Mouse (Mus musculus) thymus, postnatal 25 days (tissue): ENCODE measurements around the gene Tctex1d2.

Experiments
- DNase-seq: peaks from one replicate; pipeline ENCODE4 v3.0.0; 2022

The Tctex1d2 gene

DNA sequence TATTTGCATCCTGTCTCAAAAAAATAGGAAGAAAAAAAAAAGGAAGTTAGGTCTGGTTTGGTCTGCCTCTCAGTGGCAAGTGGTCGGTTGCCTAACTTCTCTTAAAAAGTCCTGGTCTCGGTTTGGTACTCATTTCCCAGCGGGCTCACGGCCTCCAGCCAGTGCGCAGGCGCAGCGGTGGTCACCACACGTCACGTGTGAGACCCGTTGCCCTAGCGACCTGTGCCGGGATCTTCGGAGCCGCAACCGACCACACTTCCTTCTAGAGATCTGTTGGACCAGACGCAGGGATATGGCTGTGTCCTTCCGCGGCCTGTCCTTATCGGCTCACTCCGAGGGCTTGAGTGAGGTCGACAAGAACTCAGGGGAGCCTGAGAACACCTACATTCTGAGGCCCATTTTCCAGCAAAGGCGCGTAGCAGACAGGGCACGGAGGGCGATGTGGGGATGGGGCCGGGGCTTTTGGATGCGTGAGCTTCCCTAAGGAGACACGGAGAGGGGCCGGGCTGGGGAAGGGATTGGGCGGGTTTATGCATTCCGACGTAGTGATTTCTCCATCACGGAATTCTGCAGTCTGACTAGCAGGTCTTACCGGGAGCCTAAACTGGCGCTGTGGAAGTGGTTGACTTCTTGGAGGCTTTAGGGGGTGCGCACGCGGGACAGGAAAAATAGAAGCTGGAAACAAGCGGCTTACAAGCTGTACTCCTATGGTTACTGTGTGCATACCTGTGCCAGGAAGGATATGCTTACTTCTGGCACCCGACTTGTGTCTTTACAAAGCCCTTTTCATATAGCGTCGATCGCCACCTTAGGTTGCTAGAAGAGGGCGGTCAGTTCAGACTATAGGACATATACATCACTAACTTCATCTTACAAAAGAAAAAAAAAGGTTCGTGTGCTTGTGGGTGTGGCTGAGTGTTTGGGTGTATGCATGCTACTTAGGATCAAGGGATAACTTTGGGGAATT lies at the start of gene Tctex1d2:
TSS of gene Tctex1d2 (plus strand) at position 186 of the 967 bp plus-strand sequence.
- DNase-seq: peak; percentile 88

DNA sequence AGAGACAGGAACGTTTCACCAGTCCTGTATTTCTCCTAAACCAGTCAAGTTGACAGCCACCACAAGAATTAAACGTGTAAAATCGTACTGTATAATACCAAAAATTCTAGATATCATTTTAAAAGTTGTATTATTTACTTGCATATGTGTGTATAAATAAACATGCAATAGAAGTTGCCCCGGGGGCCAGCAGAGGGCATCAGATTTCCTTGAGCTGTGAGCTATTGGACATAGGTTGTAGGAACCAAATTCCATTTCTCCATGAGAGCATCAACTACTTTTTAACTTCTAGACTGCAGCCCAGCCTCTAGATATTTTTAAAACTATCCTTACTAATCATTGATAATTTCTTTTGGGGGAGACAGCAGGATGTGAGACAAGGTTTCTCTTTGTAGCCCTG lies 48.2 kb upstream of the Tctex1d2 start:
- DNase-seq: peak; percentile 39

GRCm38 (mm10) chr16:32379575-32379974 lies 39.9 kb upstream of the Tctex1d2 start:
- no peak for DNase-seq

DNA sequence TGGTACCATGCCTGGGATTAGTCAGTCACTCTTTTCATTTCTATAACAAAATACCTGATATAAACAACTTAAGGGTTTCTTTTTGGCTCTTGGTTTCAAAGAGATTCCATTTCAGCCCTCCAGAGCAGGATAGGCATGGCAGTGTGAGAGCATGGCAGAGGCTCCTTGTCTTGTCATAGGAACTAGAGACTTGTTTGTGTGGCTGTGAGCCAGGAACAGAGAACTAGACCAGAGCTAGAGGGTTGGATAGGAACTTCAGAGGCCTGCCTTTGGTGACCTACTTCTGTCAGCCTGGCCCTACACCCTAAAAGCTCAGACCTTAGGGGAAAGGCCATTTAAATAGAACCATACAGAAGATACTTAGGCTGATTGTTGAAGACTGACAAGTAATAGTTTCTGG lies 36.6 kb upstream of the Tctex1d2 start:
- no peak for DNase-seq

GRCm38 (mm10) chr16:32384885-32385284 lies 34.6 kb upstream of the Tctex1d2 start:
- no peak for DNase-seq

- no peak for DNase-seq
These were observed 32.7 kb upstream of the Tctex1d2 start for GRCm38 (mm10) chr16:32386826-32387225.

DNA sequence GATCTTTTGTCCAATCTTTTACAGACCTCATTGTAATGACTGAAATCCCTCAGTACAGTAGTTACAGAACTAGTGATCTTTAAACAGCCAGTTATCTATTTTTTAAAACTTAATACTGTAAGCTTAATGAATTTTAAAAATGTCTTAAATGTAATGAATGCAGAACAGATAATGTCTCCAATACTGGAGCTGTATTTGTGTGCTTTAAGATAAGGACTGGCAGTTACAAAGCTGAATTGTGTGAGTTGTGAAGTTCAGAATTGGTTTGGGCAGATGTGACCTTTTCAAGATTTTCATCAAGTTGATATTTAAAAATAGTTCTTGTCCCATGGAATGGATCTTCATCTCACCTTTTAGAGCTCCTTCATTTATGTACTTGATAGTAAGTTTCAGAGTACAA lies 30.5 kb upstream of the Tctex1d2 start:
- DNase-seq: no peak

DNA sequence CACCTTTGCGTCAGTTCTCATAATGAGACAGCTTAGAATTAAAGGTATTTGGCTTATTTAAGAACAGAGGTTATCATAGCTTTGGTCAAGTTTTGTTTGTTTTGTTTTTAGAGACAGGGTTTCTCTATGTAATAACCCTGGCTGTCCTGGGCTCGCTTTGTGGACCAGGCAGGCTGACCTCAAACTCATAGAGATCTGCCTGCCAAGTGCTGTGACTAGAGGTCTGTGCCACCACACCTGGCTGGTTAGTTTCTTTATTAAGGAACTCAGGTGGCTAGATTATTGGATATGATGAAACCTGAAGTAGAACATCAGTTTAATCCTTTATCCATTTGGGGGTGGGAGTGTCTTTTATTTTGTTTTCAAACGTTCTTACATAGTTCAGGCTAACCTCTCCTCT lies 29.7 kb upstream of the Tctex1d2 start:
- DNase-seq: no peak

DNA sequence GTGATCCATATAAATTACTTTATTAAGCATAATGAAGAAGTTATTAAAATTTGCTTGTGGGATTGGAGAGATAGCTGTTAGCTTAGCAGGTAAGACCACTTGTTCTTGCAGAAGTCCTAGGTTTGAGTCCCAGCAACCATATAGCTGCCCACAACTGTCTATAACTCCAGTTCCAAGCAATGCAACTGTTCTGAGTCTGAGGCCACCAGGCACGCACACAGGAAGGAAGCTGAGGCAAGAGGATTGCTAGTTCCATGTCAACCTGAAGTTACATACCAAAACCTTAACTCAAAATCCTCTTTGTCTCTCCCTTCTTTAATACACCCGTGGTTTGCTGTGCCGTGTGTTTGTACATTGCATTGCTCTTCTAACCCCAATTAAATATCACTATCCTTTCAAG lies 28.6 kb upstream of the Tctex1d2 start:
- DNase-seq: no peak

DNA sequence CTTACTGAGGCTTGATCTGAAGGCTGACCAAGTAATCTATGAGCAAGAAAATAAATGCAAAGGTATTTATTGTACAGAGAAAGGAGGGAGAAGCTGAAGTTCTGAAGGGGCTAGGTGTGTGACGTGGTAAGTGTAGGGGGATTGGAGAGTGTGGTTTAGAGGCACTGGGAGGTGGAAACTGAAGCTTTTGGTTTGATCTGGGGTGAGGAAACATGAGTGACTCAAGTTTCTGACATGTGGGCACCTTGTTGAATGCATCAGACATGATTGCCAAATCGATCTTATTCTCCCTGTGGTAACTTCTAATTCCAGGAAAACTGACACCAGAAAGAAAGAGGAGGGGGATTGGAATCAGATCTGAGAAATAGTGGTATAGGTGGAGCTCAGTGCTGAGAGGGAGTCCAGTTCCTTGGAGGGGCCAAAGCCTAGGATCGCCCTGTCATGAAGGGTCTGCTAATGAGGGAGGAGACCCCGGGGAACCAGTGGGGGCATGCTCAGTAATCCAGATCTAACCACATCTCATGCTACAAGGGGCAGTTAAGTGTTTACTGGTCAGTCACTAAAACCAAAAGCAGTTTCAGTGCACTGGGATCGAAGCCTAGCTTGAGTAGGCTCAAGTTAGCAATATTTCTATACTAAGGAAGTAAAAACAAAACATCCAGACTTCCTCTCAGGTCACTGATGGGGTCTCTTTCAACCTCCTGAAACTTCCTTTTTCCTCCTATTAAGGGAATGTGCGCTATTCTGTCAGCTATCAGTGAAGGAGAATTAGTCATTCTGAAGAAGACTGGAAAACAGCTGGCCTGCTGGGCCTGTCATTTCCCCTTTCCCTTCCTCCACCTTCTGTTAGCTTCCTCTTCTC lies 23.6 kb upstream of the Tctex1d2 start:
- no peak for DNase-seq

DNA sequence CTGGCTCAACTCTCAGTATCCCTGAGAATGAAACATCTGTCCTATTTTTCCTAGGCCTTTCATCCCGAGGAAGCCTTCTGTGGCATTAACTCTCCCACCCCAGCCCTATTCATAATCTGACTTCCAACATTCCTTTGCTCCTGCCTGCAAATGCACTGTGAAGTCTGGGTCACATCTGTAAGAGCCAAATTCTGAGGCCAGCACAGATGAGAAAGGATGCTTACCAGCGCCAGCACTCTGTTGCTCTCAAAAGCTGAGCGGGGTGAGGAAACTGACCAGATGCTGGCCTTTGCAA lies 23.0 kb upstream of the Tctex1d2 start:
- DNase-seq: no peak

GRCm38 (mm10) chr16:32398206-32398605 lies 21.3 kb upstream of the Tctex1d2 start:
- no peak for DNase-seq

DNA sequence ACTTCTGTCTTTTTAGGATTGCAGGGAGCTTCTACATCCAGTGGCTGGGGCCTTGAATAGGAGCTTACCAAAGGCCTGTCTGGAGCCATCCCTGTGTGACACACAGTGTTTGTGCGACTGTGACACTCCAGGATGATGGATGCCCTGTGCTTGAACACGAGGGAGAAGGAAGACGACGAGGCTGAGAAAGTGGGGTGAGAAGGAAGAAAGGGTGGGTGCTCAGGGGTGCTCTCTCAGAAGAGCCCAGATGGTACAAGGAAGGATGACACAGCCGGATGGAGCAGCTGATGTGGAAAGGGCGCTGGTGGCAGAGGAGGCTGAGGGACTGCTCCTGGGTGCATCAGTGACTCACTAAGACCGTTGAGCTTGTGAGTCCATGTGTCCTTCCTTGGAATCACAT lies 19.2 kb upstream of the Tctex1d2 start, which contains the start of gene Tm4sf19:
TSS of gene Tm4sf19 (plus strand) at position 240 of the 400 bp plus-strand sequence.
- no peak for DNase-seq

GRCm38 (mm10) chr16:32401335-32401965 lies 18.1 kb upstream of the Tctex1d2 start:
- peak; percentile 9 for DNase-seq

DNA sequence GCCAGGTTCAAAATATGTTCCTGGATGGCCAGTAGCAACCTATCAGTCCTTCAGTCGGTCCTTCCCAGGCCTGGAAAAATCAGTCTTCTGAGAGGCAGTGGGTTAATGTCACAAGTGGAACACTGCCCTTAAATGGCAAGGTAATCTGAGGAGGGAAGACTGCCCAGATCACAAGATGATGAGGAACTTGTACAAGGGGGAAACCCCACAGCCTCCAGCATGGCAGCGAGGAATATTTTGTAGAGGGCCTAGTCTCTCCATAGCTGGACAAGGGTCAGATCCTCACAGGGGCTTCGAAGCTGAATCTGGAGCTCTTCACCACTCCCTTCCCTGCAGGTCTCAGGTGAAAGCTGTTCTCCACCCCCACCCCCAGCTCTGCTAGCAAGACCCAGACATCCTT lies 16.7 kb upstream of the Tctex1d2 start:
- DNase-seq: no peak

DNA sequence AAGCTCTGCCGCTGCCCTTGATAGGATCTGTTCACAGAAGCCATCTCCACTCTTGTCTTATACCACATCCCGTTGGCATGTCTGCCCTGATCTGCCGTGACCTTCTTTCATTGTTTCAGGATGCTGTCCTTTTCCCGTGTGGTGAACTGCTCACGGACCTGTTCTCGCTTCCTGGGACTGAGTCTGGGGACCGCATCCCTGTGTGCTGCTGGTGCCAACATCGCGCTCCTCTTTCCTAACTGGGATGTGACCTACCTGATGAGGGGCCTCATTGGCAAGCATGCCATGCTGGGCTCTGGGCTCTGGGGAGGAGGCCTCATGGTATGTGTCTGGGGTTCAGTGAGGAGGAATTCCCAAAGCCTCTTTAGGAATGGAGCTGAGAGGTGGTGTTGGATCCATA lies 13.8 kb upstream of the Tctex1d2 start:
- no peak for DNase-seq

DNA sequence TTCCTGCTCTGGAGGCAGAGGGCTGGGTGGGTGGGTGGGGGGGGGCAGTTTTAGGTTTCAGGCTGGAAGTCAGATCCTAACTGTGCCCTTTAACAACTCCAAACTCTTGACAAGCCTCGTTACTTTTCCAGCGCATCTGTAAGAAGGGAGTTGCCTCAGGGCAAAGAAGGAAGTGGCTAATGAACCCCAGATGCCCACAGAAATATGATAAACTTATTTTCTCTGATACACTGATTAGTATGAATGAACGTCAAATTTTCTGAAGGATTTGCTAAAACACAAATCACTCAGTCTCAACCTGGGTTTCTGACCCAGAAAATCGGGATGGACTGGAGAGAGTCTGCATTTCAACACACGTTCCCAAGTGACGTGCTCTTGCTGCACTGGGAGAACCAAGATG lies 12.8 kb upstream of the Tctex1d2 start:
- no peak for DNase-seq

- DNase-seq: no peak
These were observed 11.8 kb upstream of the Tctex1d2 start for GRCm38 (mm10) chr16:32407730-32408129.

DNA sequence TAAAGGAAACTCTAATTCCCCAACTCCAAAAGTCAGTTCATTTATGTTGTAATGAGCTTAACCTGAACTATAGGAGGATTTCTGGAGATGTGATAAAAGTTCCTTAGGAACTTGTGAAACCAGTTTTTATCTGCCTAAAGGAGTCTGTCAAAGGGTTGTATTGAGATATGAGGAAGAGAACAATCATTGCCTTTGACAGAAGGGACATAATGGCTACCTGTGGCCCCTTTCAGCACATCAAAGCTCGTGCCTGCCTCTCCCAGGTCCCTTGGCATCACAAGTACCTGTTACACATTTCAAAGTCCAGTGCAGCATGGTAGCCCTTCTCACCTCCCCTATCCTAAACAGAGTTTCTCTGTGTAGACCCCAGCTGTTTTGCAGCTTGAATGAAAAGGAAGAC lies 2.0 kb upstream of the Tctex1d2 start:
- no peak for DNase-seq

DNA sequence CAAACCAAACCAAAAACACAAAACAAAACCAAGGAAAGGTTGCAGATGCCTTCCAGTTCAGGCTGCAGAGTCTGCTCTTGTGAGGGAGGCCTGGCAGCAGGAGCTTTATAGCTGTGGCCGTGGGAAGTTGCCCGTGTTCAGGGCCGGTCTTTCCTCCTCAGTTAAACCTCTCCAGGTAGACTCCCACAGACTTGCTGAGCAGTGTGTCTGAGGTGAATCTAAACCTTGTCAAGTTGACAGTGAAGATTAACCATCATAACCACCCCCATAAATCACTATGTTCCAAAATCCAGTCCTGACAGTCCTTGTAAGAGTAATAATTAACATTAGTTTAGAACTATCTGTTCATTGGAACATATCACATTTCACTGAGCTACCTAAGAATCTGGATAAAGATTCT lies 8.0 kb downstream of the Tctex1d2 start:
- no peak for DNase-seq

- DNase-seq: peak; percentile 82
These were observed 11.1 kb downstream of the Tctex1d2 start, which contains the start of gene Pcyt1a for GRCm38 (mm10) chr16:32430474-32431046. Gene Pcyt1a (plus strand): TSS chr16:32430921.

DNA sequence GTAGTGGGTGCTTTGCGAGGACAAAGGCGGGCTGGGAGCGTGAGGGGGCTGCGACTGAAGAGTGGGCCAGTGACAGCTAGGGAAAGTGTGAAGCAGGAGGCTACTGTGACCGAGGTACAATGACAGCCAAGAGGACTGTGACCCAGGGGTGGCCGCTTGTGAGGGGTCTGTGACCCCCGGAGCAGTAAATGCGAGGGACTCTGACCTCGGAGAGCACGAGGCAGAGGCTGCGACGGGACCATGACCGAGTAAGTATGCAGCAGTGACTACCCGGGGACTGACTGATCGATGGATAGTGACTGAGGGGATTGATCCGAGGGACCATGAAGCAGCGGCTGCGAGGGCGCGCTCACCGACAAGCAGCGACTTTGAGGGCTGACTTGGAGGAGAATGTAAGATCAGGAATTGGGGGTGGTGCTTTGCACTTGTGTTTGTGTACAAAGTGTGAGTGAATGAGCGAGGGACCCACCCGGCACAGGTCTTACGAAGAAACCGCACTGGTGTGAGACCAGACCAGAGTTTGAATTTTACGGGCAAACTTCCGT lies 11.6 kb downstream of the Tctex1d2 start:
- DNase-seq: no peak

GRCm38 (mm10) chr16:32431926-32432325 lies 12.4 kb downstream of the Tctex1d2 start:
- DNase-seq: no peak
